Mouse (Mus musculus): ENCODE results near the gene Tmem242.

- TF ChIP-seq CTCF (IDR thresholded peaks at IDR 0.05), result peak; percentile 99
- no peak for TF ChIP-seq EP300 (IDR thresholded peaks at IDR 0.05)
Measured at GRCm38 (mm10) chr17:5429090-5429771, 10.8 kb downstream of the Tmem242 start.

All from lung, postnatal 0 days (tissue).